Comparison of ENCODE assay signal across 9 mouse cellular contexts in the genomic region with DNA sequence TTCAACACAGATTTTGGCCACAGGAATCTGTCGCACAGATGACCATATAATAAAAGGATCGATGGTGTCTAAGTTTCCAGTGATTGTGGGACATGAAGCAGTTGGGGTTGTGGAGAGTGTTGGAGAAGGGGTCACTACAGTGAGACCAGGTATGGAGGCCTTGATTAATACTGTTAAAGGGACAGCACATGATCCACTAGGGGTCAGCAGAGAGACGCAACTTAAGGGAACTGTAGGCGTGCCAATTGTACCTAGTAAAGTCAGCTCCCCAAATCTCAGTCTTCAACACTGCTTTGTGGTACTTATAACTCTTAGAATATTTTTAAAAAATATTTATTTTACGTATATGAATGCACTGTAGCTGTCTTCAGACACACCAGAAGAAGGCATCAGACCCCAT. TPM values are rescaled to one million over a fixed set of nuclear protein-coding genes. Genes with fewer than 3 reads are reported as not detected.
A peak's percentile ranks its signal among the peaks of the same experiment; 100 is the strongest.
DNase-seq lines count a peak whose midpoint lies in the region; ATAC-seq and TF ChIP-seq lines count a peak whose summit lies in the region.
"Had no signal": no experiment of that assay in that cellular context is flagged by ENCODE, and none has a peak within 500 bp of the region (broad histone marks: within the 10 kb centered on the region; RNA-seq: fewer than 3 reads in every experiment).

No protein-coding gene starts in this region.

- ATAC-seq in granulocyte monocyte progenitor cell, adult 5-6 weeks (replicated peaks; ENCODE audit: poor library complexity, severe bottlenecking), result peak; percentile 92
- ATAC-seq in kidney, embryonic 15.5 days (replicated peaks; ENCODE audit: low FRiP score), result peak; percentile 60; the same call in 1 of the 2 replicates
- ATAC-seq in liver, embryonic 12.5 days, result peak; percentile 55; the same call in 1 of the 2 replicates
- peak; percentile 71; the same call in 1 of the 2 replicates for ATAC-seq in neural tube, embryonic 14.5 days (ENCODE audit: low read depth)
- no peak for ATAC-seq in monocyte, adult 5-6 weeks (replicated peaks; ENCODE audit: insufficient number of reproducible peaks, low FRiP score, low TSS enrichment, poor library complexity, severe bottlenecking)

- no peak overlapping the region for H3K27ac ChIP-seq in MEL (ENCODE audit: control insufficient read depth, low read depth, low read length)
- no peak overlapping the region for H3K27ac ChIP-seq in kidney, embryonic 15.5 days
- no peak overlapping the region for H3K27ac ChIP-seq in liver, embryonic 12.5 days
- no peak overlapping the region for H3K27ac ChIP-seq in neural tube, embryonic 14.5 days (ENCODE audit: low read depth, low read length)

- H3K79me2 ChIP-seq in MEL (ENCODE audit: control insufficient read depth, insufficient read depth, low read length, poor library complexity), result no peaks in the 10 kb centered on the region

- H3K27me3 ChIP-seq in MEL (ENCODE audit: control insufficient read depth in 1 of 2, insufficient read depth in 2 of 2, low read length in 2 of 2), result peaks cover 6 to 8% of the 10 kb centered on the region in 2 experiments
- no peaks in the 10 kb centered on the region for H3K27me3 ChIP-seq in kidney, embryonic 15.5 days
- H3K27me3 ChIP-seq in liver, embryonic 12.5 days (replicated peaks), result no peaks in the 10 kb centered on the region
- H3K27me3 ChIP-seq in neural tube, embryonic 14.5 days (ENCODE audit: control insufficient read depth, insufficient read depth, low read length), result no peaks in the 10 kb centered on the region

- TF ChIP-seq CTCF in MEL (IDR thresholded peaks at IDR 0.05 in 2 of 3, conservative IDR thresholded peaks at IDR 0.05 in 1 of 3; ENCODE audit: control insufficient read depth in 1 of 3, insufficient read depth in 1 of 3, low read depth in 2 of 3, low read length in 3 of 3, poor library complexity in 1 of 3, severe bottlenecking in 1 of 3), result peak; percentile 63 to 85 (median 80)

- peak; percentile 80 for TF ChIP-seq RAD21 in MEL (IDR thresholded peaks at IDR 0.05; ENCODE audit: low read depth, low read length)

- TF ChIP-seq EP300 in MEL (IDR thresholded peaks at IDR 0.05; ENCODE audit: low read depth in 1 of 2, low read length in 2 of 2), result no peak

- no peaks in the 10 kb centered on the region for H3K36me3 ChIP-seq in MEL (ENCODE audit: control insufficient read depth in 1 of 2, insufficient read depth in 2 of 2, low read length in 2 of 2)
- H3K36me3 ChIP-seq in kidney, embryonic 15.5 days, result no peaks in the 10 kb centered on the region
- H3K36me3 ChIP-seq in liver, embryonic 12.5 days, result no peaks in the 10 kb centered on the region
- no peaks in the 10 kb centered on the region for H3K36me3 ChIP-seq in neural tube, embryonic 14.5 days (ENCODE audit: control insufficient read depth, insufficient read depth, low read length)

- H3K4me3 ChIP-seq in MEL (ENCODE audit: control insufficient read depth in 1 of 2, insufficient read depth in 1 of 2, low read depth in 2 of 2, low read length in 2 of 2), result no peak overlapping the region
- no peak overlapping the region for H3K4me3 ChIP-seq in kidney, embryonic 15.5 days (replicated peaks)
- no peak overlapping the region for H3K4me3 ChIP-seq in liver, embryonic 12.5 days
- H3K4me3 ChIP-seq in neural tube, embryonic 14.5 days (ENCODE audit: low read depth, low read length), result no peak overlapping the region

- TF ChIP-seq POLR2A in MEL (IDR thresholded peaks at IDR 0.05; ENCODE audit: control insufficient read depth in 1 of 2, insufficient read depth in 1 of 2, low read depth in 1 of 2, low read length in 2 of 2, poor library complexity in 1 of 2), result no peak

- H3K9me3 ChIP-seq in MEL (replicated peaks; ENCODE audit: insufficient read depth, low read length), result no peaks in the 10 kb centered on the region
- no peaks in the 10 kb centered on the region for H3K9me3 ChIP-seq in kidney, embryonic 15.5 days (replicated peaks)
- no peaks in the 10 kb centered on the region for H3K9me3 ChIP-seq in liver, embryonic 12.5 days (replicated peaks)
- no peaks in the 10 kb centered on the region for H3K9me3 ChIP-seq in neural tube, embryonic 14.5 days (ENCODE audit: control insufficient read depth, low read length)

- no peak overlapping the region for H3K9ac ChIP-seq in MEL (ENCODE audit: control insufficient read depth, low read depth, low read length, poor library complexity, severe bottlenecking)
- no peak overlapping the region for H3K9ac ChIP-seq in kidney, embryonic 15.5 days
- H3K9ac ChIP-seq in liver, embryonic 12.5 days, result no peak overlapping the region
- H3K9ac ChIP-seq in neural tube, embryonic 14.5 days (replicated peaks; ENCODE audit: low read depth, low read length), result no peak overlapping the region

- H3K4me1 ChIP-seq in MEL (ENCODE audit: control insufficient read depth in 1 of 2, insufficient read depth in 2 of 2, low read length in 2 of 2), result no peaks in the 10 kb centered on the region
- H3K4me1 ChIP-seq in kidney, embryonic 15.5 days, result 0 out of 2 replicates have a peak, but pooled peaks cover 6% of the 10 kb centered on the region
- 0 out of 2 replicates have a peak, but pooled peaks cover 4% of the 10 kb centered on the region for H3K4me1 ChIP-seq in liver, embryonic 12.5 days
- no peaks in the 10 kb centered on the region for H3K4me1 ChIP-seq in neural tube, embryonic 14.5 days (ENCODE audit: control insufficient read depth, insufficient read depth, low read length)

- no peak overlapping the region for H3K4me2 ChIP-seq in kidney, embryonic 15.5 days
- H3K4me2 ChIP-seq in liver, embryonic 12.5 days, result no peak overlapping the region
- H3K4me2 ChIP-seq in neural tube, embryonic 14.5 days (ENCODE audit: low read depth, low read length), result no peak overlapping the region

- peak; percentile 63 to 66 for DNase-seq in B cell, adult 2 months
- DNase-seq in MEL (ENCODE audit: low read depth, low spot score), result peak; percentile 77
- peak; percentile 21 for DNase-seq in cerebellum, adult 9-11 months

- WGBS in kidney, embryonic 15.5 days, result 60% methylated on average over 5 of the region's 5 CpGs
- 32% methylated on average over 5 of the region's 5 CpGs for WGBS in liver, embryonic 12.5 days (ENCODE audit: insufficient replicate concordance)
- WGBS in neural tube, embryonic 14.5 days, result 50% methylated on average over 5 of the region's 5 CpGs

TF ChIP-seq in MEL, 35 proteins besides CTCF, POLR2A, EP300 and RAD21:
- TF ChIP-seq ZC3H11A (IDR thresholded peaks at IDR 0.05; ENCODE audit: low read depth, low read length) (peak; percentile 50), SIN3A (IDR thresholded peaks at IDR 0.05; ENCODE audit: low read length) (no peak), SMC3 (IDR thresholded peaks at IDR 0.05; ENCODE audit: low read depth, low read length) (peak; percentile 81)

RNA-seq across cellular contexts. Expression of gene Adh7, which starts 5.4 kb away (rescaled TPM):
- total RNA-seq in MEL (2012; rRNA removed), result not detected in 2 replicates
- not detected for polyA plus RNA-seq in MEL (2012; ENCODE audit: insufficient read depth in 1 of 2, insufficient read length in 2 of 2, low read depth in 1 of 2, low replicate concordance in 2 of 2, missing spikeins in 1 of 2)
- total RNA-seq in granulocyte monocyte progenitor cell, adult 5-6 weeks (2014; fragmentation: Nextera tagmentation), result not detected in 2 replicates
- not detected in 2 replicates for total RNA-seq in granulocyte monocyte progenitor cell, adult 5-6 weeks (2017)
- polyA plus RNA-seq in kidney, embryonic 15.5 days (2015; fragmentation: Nextera tagmentation; extraction: Ambion mirVana), result 0.74 and 0.91 TPM in 2 replicates
- 0.19 and 0.26 TPM in 2 replicates for polyA plus RNA-seq in liver, embryonic 12.5 days (2016; fragmentation: Nextera tagmentation; extraction: Ambion mirVana)
- polyA plus RNA-seq in neural tube, embryonic 14.5 days (2014; fragmentation: Nextera tagmentation; extraction: Ambion mirVana), result 0.54 and 0.77 TPM in 2 replicates
- not detected in 3 replicates for total RNA-seq in monocyte, adult 5-6 weeks (2017)

RNA-seq across cellular contexts. Expression of gene 4930579F01Rik, which starts 29.3 kb away (rescaled TPM):
- not detected in 2 replicates for total RNA-seq in MEL (2012; rRNA removed)
- polyA plus RNA-seq in MEL (2012; ENCODE audit: insufficient read depth in 1 of 2, insufficient read length in 2 of 2, low read depth in 1 of 2, low replicate concordance in 2 of 2, missing spikeins in 1 of 2), result not detected
- not detected in 2 replicates for total RNA-seq in granulocyte monocyte progenitor cell, adult 5-6 weeks (2014; fragmentation: Nextera tagmentation)
- total RNA-seq in granulocyte monocyte progenitor cell, adult 5-6 weeks (2017), result not detected in 2 replicates
- polyA plus RNA-seq in kidney, embryonic 15.5 days (2015; fragmentation: Nextera tagmentation; extraction: Ambion mirVana), result 0.09 and 0.19 TPM in 2 replicates
- polyA plus RNA-seq in liver, embryonic 12.5 days (2016; fragmentation: Nextera tagmentation; extraction: Ambion mirVana), result not detected in 2 replicates
- not detected in 2 replicates for polyA plus RNA-seq in neural tube, embryonic 14.5 days (2014; fragmentation: Nextera tagmentation; extraction: Ambion mirVana)
- total RNA-seq in monocyte, adult 5-6 weeks (2017), result not detected in 3 replicates
- total RNA-seq: gastrocnemius, postnatal 4 days had no signal

RNA-seq across cellular contexts. Expression of gene Adh1, which starts 37.8 kb away (rescaled TPM):
- total RNA-seq in MEL (2012; rRNA removed), result 0.15 and 0.23 TPM in 2 replicates
- polyA plus RNA-seq in MEL (2012; ENCODE audit: insufficient read depth in 1 of 2, insufficient read length in 2 of 2, low read depth in 1 of 2, low replicate concordance in 2 of 2, missing spikeins in 1 of 2), result not detected
- total RNA-seq in granulocyte monocyte progenitor cell, adult 5-6 weeks (2014; fragmentation: Nextera tagmentation), result not detected in 2 replicates
- total RNA-seq in granulocyte monocyte progenitor cell, adult 5-6 weeks (2017), result not detected in 2 replicates
- 43.5 and 86.9 TPM in 2 replicates for polyA plus RNA-seq in kidney, embryonic 15.5 days (2015; fragmentation: Nextera tagmentation; extraction: Ambion mirVana)
- 0.92 and 0.97 TPM in 2 replicates for polyA plus RNA-seq in liver, embryonic 12.5 days (2016; fragmentation: Nextera tagmentation; extraction: Ambion mirVana)
- polyA plus RNA-seq in neural tube, embryonic 14.5 days (2014; fragmentation: Nextera tagmentation; extraction: Ambion mirVana), result 0.62 and 2.2 TPM in 2 replicates
- not detected in 3 replicates for total RNA-seq in monocyte, adult 5-6 weeks (2017)

Comparison
In these comparisons a context has a peak if more than half of its experiments do, and no peak if none do; other contexts are left out.
1. DNase-seq: peak in every context shown above with its lines; median percentile 77 in MEL; 64 in B cell, adult 2 months; 21 in cerebellum, adult 9-11 months.
2. RNA of gene Adh1, which starts 37.8 kb away (polyA plus RNA-seq): 43.5 to 86.9 TPM in kidney, embryonic 15.5 days; 0.92 to 0.97 TPM in liver, embryonic 12.5 days, 0.62 to 2.2 TPM in neural tube, embryonic 14.5 days and not detected in MEL; every median in the first group is over 10 times any median in the second.